Mouse (Mus musculus) CD8-positive naive resting alpha-beta T cell, adult 2 months (primary cell): ENCODE data around the gene 1700001C02Rik.
A peak's percentile ranks its signal among the peaks of the same experiment; 100 is the strongest.

ENCODE experiments used
- DNase-seq, 2 experiments: peaks; one replicate each; pipeline ENCODE4 v3.0.0; 2022; ENCODE audit warnings: low read depth in 2 of 2, low spot score in 2 of 2

1700001C02Rik gene

DNA sequence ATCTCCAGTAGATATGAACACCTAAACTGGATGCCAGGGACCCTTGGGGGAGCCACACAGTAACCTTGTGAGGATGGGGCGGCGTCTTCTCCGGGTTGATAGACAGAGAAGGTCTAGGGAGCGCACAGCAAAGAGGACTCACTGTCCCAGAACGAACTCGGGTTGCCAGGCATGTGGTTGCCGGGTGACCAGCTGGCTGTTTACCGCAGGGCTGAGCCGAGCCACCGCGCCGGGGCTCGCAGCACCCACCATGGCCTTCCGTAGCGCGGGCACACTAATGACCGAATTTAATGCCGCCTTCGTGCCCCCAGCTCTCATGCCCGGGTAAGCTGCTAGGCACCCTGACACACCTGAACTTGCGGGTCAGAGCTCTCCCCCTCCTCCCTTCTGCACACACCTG, at the start of gene 1700001C02Rik:
1700001C02Rik (plus strand) TSS at position 187 of the 400 bp plus-strand sequence.
- DNase-seq, result no peak

GRCm38 (mm10) chr5:30416665-30417064, 49.2 kb upstream of the 1700001C02Rik start:
- no peak for DNase-seq

GRCm38 (mm10) chr5:30423121-30423520, 42.7 kb upstream of the 1700001C02Rik start:
- no peak for DNase-seq

DNA sequence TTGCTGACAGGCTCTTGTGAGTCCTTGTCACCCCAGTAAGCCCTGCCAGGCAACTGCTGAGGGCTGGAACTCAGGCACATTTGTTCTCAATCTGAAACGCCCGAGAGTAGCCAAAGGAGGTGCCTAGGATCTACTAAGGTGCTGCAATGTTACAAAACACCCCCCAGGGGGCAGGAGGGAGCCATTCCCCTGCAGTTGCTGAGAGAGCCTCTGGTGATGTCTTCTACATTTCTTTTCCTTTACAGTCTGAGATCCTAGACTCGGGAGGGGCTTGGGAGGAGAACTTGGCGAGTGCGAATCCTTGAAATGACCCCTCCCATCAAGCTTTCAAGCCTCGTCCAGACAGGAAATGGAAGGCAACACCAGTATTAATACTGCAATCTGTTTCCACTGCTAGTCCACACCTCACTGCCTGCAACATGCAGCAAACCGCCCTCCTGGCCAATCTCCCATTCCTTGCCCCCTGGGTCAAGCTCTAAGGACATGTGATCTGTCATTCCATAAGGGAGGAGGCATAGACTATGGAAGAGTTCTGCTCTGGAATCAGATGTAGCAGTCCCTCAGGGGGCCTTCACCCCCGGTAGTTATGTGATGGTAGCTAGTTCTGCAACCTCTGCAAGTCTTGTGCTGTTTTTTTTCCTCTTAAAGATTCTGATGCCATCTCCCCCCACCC, 42.1 kb upstream of the 1700001C02Rik start:
- DNase-seq, result peak in 1 of 2 experiments; percentile 9

DNA sequence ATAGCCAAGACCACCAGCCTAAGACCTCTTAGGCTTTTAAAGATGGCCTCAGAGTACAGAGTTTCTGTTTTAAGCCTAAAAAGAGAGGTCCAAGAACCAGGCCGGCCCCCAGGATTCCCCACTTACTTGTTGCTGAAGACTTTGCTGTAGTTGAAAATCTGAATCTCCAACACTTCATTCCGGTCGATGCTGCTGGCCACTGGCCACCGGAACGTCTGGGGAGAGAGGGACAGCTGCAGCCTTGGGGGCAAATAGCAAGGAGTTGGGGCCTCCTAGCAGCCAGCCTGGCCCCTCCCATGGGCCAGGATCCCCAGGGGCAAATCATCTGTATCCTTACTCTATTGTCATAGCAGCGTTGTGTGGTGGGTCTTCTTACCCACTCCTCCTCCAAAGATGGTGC, 38.4 kb upstream of the 1700001C02Rik start:
- no peak for DNase-seq

- DNase-seq, result no peak
Observed at GRCm38 (mm10) chr5:30438931-30439330, 26.9 kb upstream of the 1700001C02Rik start.

DNA sequence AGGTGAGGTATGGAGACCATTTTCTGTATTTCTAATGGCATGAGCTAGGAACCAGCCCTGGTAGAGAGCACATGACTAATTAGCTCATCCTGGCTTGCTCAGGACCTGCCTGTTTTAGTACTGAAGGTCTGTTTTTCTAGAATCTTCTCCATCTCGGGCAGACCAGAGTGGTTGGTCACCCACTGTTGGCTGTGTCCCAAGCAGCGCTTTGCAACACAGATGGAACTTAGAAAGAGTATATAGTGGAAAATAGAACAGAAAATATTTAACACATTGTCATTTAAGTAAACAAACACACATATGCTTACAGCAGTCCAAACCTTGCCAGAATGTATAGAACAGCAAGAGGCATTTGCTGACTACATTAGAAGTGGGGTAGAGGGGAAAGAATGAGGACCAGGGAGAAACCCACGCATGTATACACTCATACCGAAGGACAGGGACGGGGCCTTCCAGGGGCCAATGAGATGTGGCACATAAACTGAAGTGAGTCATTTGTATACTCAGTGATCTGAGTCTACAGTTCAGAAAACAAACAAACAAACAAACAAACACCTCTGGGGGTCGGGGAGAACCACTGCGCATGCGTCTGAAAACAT, 25.4 kb upstream of the 1700001C02Rik start:
- no peak for DNase-seq

GRCm38 (mm10) chr5:30442196-30442595, 23.7 kb upstream of the 1700001C02Rik start:
- no peak for DNase-seq

GRCm38 (mm10) chr5:30444327-30444895, 21.4 kb upstream of the 1700001C02Rik start:
- no peak for DNase-seq

DNA sequence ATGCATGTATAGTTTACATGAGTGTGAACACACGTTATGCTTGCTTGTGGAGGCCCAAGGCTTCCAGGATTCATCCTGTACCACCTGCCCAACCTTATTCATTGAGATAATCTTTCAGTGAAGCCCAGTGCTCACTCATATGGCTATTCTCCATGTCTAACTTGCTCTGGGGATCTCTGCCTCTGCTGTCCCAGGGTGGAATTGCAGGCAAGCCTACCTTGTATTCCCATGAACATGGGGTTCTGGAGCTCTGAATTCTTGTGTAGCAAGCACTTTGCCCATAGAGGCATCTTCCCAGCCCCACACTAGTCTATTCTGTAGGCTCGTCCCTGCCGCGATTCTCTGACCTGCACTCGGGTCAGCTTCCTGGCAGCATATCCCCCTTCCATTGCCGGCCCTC, 9.8 kb upstream of the 1700001C02Rik start:
- DNase-seq, result no peak

DNA sequence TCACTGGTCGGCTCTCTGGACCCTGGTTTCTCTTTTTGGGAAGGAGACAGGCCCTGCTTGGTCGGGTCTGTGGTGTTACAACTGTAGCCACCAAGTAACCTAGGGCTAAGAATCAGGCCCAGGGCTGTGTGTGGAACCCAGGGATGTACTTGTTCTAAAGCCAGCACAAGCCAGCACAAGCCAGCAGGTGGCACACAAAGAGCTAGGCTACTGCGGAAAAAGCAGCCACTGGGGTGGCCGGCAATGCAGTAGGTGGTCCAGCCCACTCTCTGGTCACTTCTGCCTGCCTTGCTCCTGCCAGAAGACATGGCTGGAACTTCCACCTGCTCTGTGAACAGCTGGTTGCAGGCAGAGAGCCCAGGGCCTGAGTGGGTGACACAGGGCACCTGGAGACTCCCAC, 5.7 kb upstream of the 1700001C02Rik start:
- no peak for DNase-seq

DNA sequence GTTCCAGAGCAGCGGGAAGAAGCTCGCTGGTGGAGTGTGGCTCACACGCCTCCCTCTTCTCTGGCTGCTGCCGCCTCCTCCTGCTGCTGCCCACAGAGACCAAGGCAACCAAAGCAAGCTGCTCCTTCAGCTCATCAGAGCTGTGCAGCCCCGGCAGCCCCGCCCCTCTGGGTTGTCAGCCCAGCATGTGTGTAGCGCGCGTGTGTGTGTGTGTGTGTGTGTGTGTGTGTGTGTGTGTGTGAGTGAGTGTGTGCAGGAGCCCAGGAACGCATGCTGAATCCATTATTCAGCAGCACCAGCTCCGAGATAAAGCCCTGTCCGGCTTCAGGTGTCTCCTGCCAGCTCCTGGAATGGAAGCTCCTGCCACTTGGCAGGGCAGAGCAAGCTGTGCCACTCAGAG, 4.0 kb upstream of the 1700001C02Rik start, which contains the start of gene Otof:
Otof (minus strand) TSS at position 112 of the 400 bp plus-strand sequence.
- DNase-seq, result no peak

GRCm38 (mm10) chr5:30466315-30466714, 468 bp downstream of the 1700001C02Rik start:
- DNase-seq, result no peak

DNA sequence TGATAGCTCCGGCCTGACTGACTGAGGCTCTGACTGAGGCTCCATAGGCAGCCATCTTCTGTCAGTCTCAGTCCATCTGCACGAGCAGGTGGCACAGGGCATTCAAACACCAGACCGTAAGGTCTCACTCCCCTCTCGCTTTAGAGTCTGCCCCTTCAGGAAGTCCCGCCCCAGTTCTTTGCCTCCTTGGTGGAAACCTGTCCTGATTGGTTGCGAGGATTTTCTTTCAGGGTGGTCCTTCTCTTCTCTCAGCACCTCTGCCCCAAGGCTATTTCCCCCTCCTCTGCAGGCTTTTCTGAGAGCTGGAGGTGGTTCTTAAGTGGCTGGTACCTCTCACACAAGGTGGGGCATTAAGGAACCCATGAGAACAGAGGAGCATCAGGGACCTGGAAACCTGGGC, 4.6 kb downstream of the 1700001C02Rik start:
- no peak for DNase-seq

GRCm38 (mm10) chr5:30472148-30472547, 6.3 kb downstream of the 1700001C02Rik start:
- no peak for DNase-seq

- DNase-seq, result peak; percentile 3 to 18
Observed at GRCm38 (mm10) chr5:30476534-30476933, 10.7 kb downstream of the 1700001C02Rik start.

DNA sequence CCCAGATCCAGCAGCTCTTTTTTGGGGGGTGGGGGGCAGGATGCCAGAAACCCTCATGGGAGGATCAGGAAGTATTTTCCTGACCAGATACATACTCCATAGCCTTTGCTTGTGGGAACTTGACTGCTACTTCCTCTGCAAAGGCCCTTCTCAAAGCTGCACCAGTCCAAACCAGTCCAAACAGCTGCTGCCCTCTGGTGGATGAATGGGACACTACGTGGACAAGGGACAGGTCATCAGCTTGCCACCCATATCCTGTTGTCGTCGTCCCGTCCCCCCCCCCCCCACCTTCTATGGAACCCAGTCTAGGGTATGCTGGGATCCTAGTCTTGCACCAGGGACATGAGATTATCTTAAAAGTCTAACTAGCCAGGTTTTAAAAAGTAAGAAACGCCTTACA, 16.5 kb downstream of the 1700001C02Rik start:
- peak in 1 of 2 experiments; percentile 41 for DNase-seq

DNA sequence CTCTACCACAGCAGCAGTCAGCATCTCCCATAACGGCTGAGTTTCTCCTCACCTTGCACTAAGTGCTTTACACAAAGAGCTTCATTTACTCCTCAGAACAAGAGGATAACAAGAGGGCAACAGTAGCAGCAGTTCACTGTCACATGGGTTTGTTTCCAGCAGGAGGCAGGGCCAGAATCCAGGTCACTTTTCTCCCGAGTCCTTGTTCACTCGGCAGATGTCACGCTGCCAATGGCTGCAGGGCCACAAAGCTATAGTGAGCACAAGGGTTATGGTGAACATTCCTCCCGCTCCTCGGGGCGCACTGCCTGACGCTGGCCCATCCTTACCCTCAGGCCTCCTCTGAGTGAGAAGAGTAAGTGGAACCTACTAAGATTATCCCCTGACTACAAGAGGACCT, 17.7 kb downstream of the 1700001C02Rik start:
- DNase-seq, result no peak

DNA sequence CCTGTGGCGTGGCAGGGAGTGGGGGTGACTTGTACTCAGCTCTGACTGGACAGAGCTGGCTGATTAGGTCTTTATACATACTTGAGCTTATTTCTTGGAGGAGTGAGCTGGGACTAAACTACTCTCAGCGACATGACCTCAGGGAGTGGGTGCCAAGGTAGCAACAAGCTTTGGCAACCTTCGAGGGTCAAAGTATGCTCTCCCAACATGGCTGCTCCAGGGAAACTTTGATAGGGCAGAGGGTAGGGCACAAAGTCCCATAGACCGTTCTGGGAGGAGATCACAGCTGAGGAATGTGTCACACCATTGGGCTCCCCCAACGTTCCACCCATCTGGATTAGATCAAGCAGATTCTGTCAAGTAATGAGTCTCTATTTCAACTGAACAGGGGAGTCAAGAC, 18.7 kb downstream of the 1700001C02Rik start:
- DNase-seq, result no peak

DNA sequence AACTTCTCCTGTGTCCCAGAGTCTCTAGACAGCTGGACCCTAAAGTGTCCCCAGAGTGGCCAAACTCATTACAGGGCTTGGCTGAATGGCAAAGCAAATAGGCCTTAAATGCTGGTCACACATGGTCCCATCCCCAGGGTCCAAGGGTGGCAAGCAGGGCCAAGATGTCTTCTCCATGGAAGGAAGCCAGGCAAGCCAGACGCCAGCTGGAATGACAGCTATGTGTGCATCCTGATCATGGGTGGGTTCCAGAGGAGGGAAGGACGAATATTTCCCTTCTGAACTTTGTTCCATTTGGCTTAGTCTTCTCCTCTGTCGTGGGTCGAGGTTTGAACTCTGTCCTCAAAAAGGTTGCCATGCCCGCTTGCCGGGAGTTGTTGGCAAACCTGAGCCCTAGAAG, 19.3 kb downstream of the 1700001C02Rik start:
- no peak for DNase-seq

DNA sequence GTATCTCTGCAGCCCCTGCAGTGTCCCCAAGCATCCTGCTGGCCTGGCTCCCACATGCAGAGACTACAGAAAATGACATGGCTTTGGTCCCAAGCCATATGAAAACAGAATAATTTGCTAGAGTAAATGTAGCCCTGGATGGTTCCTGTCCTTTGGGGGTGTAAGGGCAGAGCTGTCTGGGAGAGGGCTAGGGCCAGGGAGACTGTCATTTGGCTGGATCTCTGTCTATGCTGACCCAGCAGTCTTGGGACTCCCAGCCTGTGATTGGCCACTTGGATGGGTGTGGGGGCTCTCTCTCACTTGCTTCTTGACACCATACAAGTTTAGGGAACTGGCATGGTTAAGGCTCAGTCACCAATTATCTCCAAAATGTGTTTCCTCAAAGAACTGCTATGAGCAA, 24.4 kb downstream of the 1700001C02Rik start:
- no peak for DNase-seq

- no peak for DNase-seq
Observed at GRCm38 (mm10) chr5:30490845-30491244, 25.0 kb downstream of the 1700001C02Rik start.
